Mouse (Mus musculus): ENCODE results near the gene Shisa3.

Shisa3 gene

GRCm38 (mm10) chr5:67633138-67633782 is 25.6 kb downstream of the Shisa3 start:
- no peak for DNase-seq (ENCODE audit: low spot score in 2 of 2)

GRCm38 (mm10) chr5:67633831-67634268 is 26.2 kb downstream of the Shisa3 start:
- DNase-seq (ENCODE audit: low spot score in 2 of 2) = no peak

GRCm38 (mm10) chr5:67634339-67634738 is 26.7 kb downstream of the Shisa3 start:
- DNase-seq (ENCODE audit: low spot score in 2 of 2) = no peak

- no peak for DNase-seq (ENCODE audit: low spot score in 2 of 2)
Observed at GRCm38 (mm10) chr5:67640596-67641312, 33.1 kb downstream of the Shisa3 start.

GRCm38 (mm10) chr5:67641406-67642120 is 33.9 kb downstream of the Shisa3 start:
- no peak for DNase-seq (ENCODE audit: low spot score in 2 of 2)

- no peak for DNase-seq (ENCODE audit: low spot score in 2 of 2)
Observed at GRCm38 (mm10) chr5:67643537-67644255, 36.0 kb downstream of the Shisa3 start.

GRCm38 (mm10) chr5:67646756-67647529 is 39.3 kb downstream of the Shisa3 start:
- DNase-seq (ENCODE audit: low spot score in 2 of 2) = no peak

- DNase-seq (ENCODE audit: low spot score in 2 of 2) = peak in 1 of 2 experiments; percentile 33
Observed at GRCm38 (mm10) chr5:67647568-67647967, 39.9 kb downstream of the Shisa3 start.

- no peak for DNase-seq (ENCODE audit: low spot score in 2 of 2)
Observed at GRCm38 (mm10) chr5:67649156-67649555, 41.5 kb downstream of the Shisa3 start.

- DNase-seq (ENCODE audit: low spot score in 2 of 2) = no peak
Observed at GRCm38 (mm10) chr5:67650021-67650420, 42.3 kb downstream of the Shisa3 start.

GRCm38 (mm10) chr5:67652468-67652867 is 44.8 kb downstream of the Shisa3 start:
- DNase-seq (ENCODE audit: low spot score in 2 of 2) = no peak

- no peak for DNase-seq (ENCODE audit: low spot score in 2 of 2)
Observed at GRCm38 (mm10) chr5:67653543-67653942, 45.9 kb downstream of the Shisa3 start.

- DNase-seq (ENCODE audit: low spot score in 2 of 2) = no peak
Observed at GRCm38 (mm10) chr5:67654572-67654971, 46.9 kb downstream of the Shisa3 start.

- DNase-seq (ENCODE audit: low spot score in 2 of 2) = no peak
Observed at GRCm38 (mm10) chr5:67655696-67656519, 48.2 kb downstream of the Shisa3 start.

- DNase-seq (ENCODE audit: low spot score in 2 of 2) = no peak
Observed at GRCm38 (mm10) chr5:67656821-67657259, 49.2 kb downstream of the Shisa3 start.

GRCm38 (mm10) chr5:67659864-67660263 is 52.2 kb downstream of the Shisa3 start:
- DNase-seq (ENCODE audit: low spot score in 2 of 2) = no peak

- no peak for DNase-seq (ENCODE audit: low spot score in 2 of 2)
Observed at GRCm38 (mm10) chr5:67662715-67663114, 55.0 kb downstream of the Shisa3 start.

- DNase-seq (ENCODE audit: low spot score in 2 of 2) = no peak
Observed at GRCm38 (mm10) chr5:67669436-67669896, 61.8 kb downstream of the Shisa3 start.

- no peak for DNase-seq (ENCODE audit: low spot score in 2 of 2)
Observed at GRCm38 (mm10) chr5:67670158-67670557, 62.5 kb downstream of the Shisa3 start.

- no peak for DNase-seq (ENCODE audit: low spot score in 2 of 2)
Observed at GRCm38 (mm10) chr5:67673008-67673407, 65.3 kb downstream of the Shisa3 start.
